34 mouse cellular contexts compared by ENCODE assay signal in genomic region chr1:185419805-185420204, GRCm38 (mm10). TPM values are rescaled to one million over a fixed set of nuclear protein-coding genes. Genes with fewer than 3 reads are reported as not detected.
DNase-seq lines count a peak whose midpoint lies in the region; ATAC-seq and TF ChIP-seq lines count a peak whose summit lies in the region.
"Had no signal": no experiment of that assay in that cellular context is flagged by ENCODE, and none has a peak within 500 bp of the region (broad histone marks: within the 10 kb centered on the region; RNA-seq: fewer than 3 reads in every experiment).

No protein-coding gene starts in this region.

- no peak overlapping the region for H3K4me2 ChIP-seq in intestine, embryonic 14.5 days (ENCODE audit: low read length)
- no peak overlapping the region for H3K4me2 ChIP-seq in intestine, embryonic 16.5 days (ENCODE audit: low read depth, low read length)
- H3K4me2 ChIP-seq in liver, embryonic 13.5 days, result no peak overlapping the region
- no peak overlapping the region for H3K4me2 ChIP-seq in myocyte (ENCODE audit: low read depth)
- H3K4me2 ChIP-seq: embryonic facial prominence, embryonic 13.5 days; forebrain, embryonic 12.5 days; forebrain, embryonic 15.5 days; heart, embryonic 12.5 days; heart, embryonic 15.5 days; hindbrain, embryonic 13.5 days had no signal

- ATAC-seq in intestine, embryonic 14.5 days (replicated peaks; ENCODE audit: low FRiP score, low TSS enrichment, low read depth), result no peak
- no peak for ATAC-seq in intestine, embryonic 16.5 days
- peak; percentile 30; the same call in 1 of the 2 replicates for ATAC-seq in liver, embryonic 13.5 days (ENCODE audit: low read depth)
- ATAC-seq: activated CD4-positive, CD25-positive, alpha-beta regulatory T cell, adult 4 months; forebrain, embryonic 15.5 days; hindbrain, embryonic 16.5 days had no signal

- no peaks in the 10 kb centered on the region for H3K9me3 ChIP-seq in intestine, embryonic 14.5 days (ENCODE audit: control insufficient read depth, low read length)
- no peaks in the 10 kb centered on the region for H3K9me3 ChIP-seq in intestine, embryonic 16.5 days (ENCODE audit: control insufficient read depth, low read length)
- no peaks in the 10 kb centered on the region for H3K9me3 ChIP-seq in MEL (replicated peaks; ENCODE audit: insufficient read depth, low read length)
- H3K9me3 ChIP-seq in liver, embryonic 13.5 days (replicated peaks), result no peaks in the 10 kb centered on the region
- H3K9me3 ChIP-seq: embryonic facial prominence, embryonic 10.5 days; embryonic facial prominence, embryonic 13.5 days; forebrain, embryonic 12.5 days; forebrain, embryonic 15.5 days; G1E; heart, embryonic 12.5 days; heart, embryonic 15.5 days; hindbrain, embryonic 10.5 days; hindbrain, embryonic 13.5 days had no signal

- peak in 1 of 2 experiments; percentile 30; a peak in 1 of 4 replicates for TF ChIP-seq EP300 in MEL (IDR thresholded peaks at IDR 0.05; ENCODE audit: low read depth in 1 of 2, low read length in 2 of 2)

- H3K36me3 ChIP-seq in intestine, embryonic 14.5 days (ENCODE audit: control insufficient read depth, insufficient read depth, low read length), result peaks cover 96% of the 10 kb centered on the region
- peaks cover 31% of the 10 kb centered on the region for H3K36me3 ChIP-seq in intestine, embryonic 16.5 days (ENCODE audit: control insufficient read depth, insufficient read depth, low read length)
- H3K36me3 ChIP-seq in MEL (ENCODE audit: control insufficient read depth in 1 of 2, insufficient read depth in 2 of 2, low read length in 2 of 2) (peaks cover 4 to 76% of the 10 kb centered on the region in 2 experiments), myocyte (ENCODE audit: control insufficient read depth, insufficient read depth) (peaks cover 93% of the 10 kb centered on the region)
- peaks cover 83% of the 10 kb centered on the region for H3K36me3 ChIP-seq in liver, embryonic 13.5 days

- DNase-seq in intestine, embryonic 14.5 days (ENCODE audit: low spot score), result peak; percentile 39
- DNase-seq in MEL (ENCODE audit: low read depth, low spot score), result no peak
- no peak for DNase-seq in liver, embryonic 13.5 days
- no peak for DNase-seq in thymus, adult 18-20 months
- no peak for DNase-seq in gastrocnemius, adult 2 months
- DNase-seq: adrenal gland, adult 8-10 months; adrenal gland, postnatal 36 days; B cell, adult 2 months; cerebellum, adult 11-12 months; cerebellum, adult 8-10 months; cerebellum, postnatal 10 days; cerebellum, postnatal 36 days; embryo, embryonic 11 days; gastrocnemius, postnatal 10 days; gastrocnemius, postnatal 36 days; heart, adult 2 months; heart, postnatal 10 days; heart, postnatal 36 days had no signal

- H3K4me1 ChIP-seq in intestine, embryonic 14.5 days (replicated peaks; ENCODE audit: control insufficient read depth, insufficient read depth, low read length), result no peaks in the 10 kb centered on the region
- no peaks in the 10 kb centered on the region for H3K4me1 ChIP-seq in intestine, embryonic 16.5 days (ENCODE audit: control insufficient read depth, insufficient read depth, low read length)
- peaks cover 0 to 9% of the 10 kb centered on the region in 2 experiments; a peak in 2 of 4 replicates for H3K4me1 ChIP-seq in MEL (ENCODE audit: control insufficient read depth in 1 of 2, insufficient read depth in 2 of 2, low read length in 2 of 2)
- H3K4me1 ChIP-seq in liver, embryonic 13.5 days (replicated peaks), result peaks cover 21% of the 10 kb centered on the region
- H3K4me1 ChIP-seq: embryonic facial prominence, embryonic 10.5 days; embryonic facial prominence, embryonic 13.5 days; forebrain, embryonic 12.5 days; forebrain, embryonic 15.5 days; heart, embryonic 12.5 days; heart, embryonic 15.5 days; hindbrain, embryonic 10.5 days; hindbrain, embryonic 13.5 days had no signal

- no peak for TF ChIP-seq RAD21 in MEL (IDR thresholded peaks at IDR 0.05; ENCODE audit: low read depth, low read length)

- H3K79me2 ChIP-seq in MEL (ENCODE audit: control insufficient read depth, insufficient read depth, low read length, poor library complexity) (no peaks in the 10 kb centered on the region), myocyte (ENCODE audit: control insufficient read depth, insufficient read depth) (no peaks in the 10 kb centered on the region)

- intact Hi-C loops in gastrocnemius, adult 2 months (cut with DNase I), result no loop called here

- no peak overlapping the region for H3K27ac ChIP-seq in intestine, embryonic 14.5 days (ENCODE audit: low read depth)
- no peak overlapping the region for H3K27ac ChIP-seq in intestine, embryonic 16.5 days (ENCODE audit: low read length)
- H3K27ac ChIP-seq in MEL (ENCODE audit: control insufficient read depth, low read depth, low read length), result no peak overlapping the region
- H3K27ac ChIP-seq in liver, embryonic 13.5 days, result peak overlapping the region; percentile 62
- H3K27ac ChIP-seq in gastrocnemius, adult 2 months, result no peak overlapping the region
- H3K27ac ChIP-seq: embryonic facial prominence, embryonic 10.5 days; embryonic facial prominence, embryonic 13.5 days; forebrain, embryonic 12.5 days; forebrain, embryonic 15.5 days; heart, adult 2 months; heart, embryonic 15.5 days; hindbrain, embryonic 10.5 days; hindbrain, embryonic 13.5 days had no signal

- H3K27me3 ChIP-seq in intestine, embryonic 14.5 days (replicated peaks; ENCODE audit: control insufficient read depth, insufficient read depth, low read length), result no peaks in the 10 kb centered on the region
- H3K27me3 ChIP-seq in intestine, embryonic 16.5 days (replicated peaks; ENCODE audit: control insufficient read depth, insufficient read depth, low read length), result no peaks in the 10 kb centered on the region
- no peaks in the 10 kb centered on the region for H3K27me3 ChIP-seq in MEL (ENCODE audit: control insufficient read depth in 1 of 2, insufficient read depth in 2 of 2, low read length in 2 of 2)
- no peaks in the 10 kb centered on the region for H3K27me3 ChIP-seq in liver, embryonic 13.5 days
- H3K27me3 ChIP-seq in myocyte (ENCODE audit: control insufficient read depth, insufficient read depth, insufficient read length), result no peaks in the 10 kb centered on the region
- H3K27me3 ChIP-seq: CH12.LX; embryonic facial prominence, embryonic 13.5 days; forebrain, embryonic 12.5 days; forebrain, embryonic 15.5 days; heart, embryonic 12.5 days; heart, embryonic 15.5 days; hindbrain, embryonic 13.5 days had no signal

- no peak overlapping the region for H3K4me3 ChIP-seq in intestine, embryonic 14.5 days (ENCODE audit: low read depth, low read length)
- no peak overlapping the region for H3K4me3 ChIP-seq in intestine, embryonic 16.5 days (ENCODE audit: low read length)
- H3K4me3 ChIP-seq in MEL (ENCODE audit: control insufficient read depth in 1 of 2, insufficient read depth in 1 of 2, low read depth in 2 of 2, low read length in 2 of 2) (no peak overlapping the region), myocyte (no peak overlapping the region)
- H3K4me3 ChIP-seq in liver, embryonic 13.5 days (replicated peaks), result no peak overlapping the region
- no peak overlapping the region for H3K4me3 ChIP-seq in gastrocnemius, adult 2 months
- H3K4me3 ChIP-seq: embryonic facial prominence, embryonic 10.5 days; embryonic facial prominence, embryonic 13.5 days; erythroblast, embryonic 14.5 days; forebrain, embryonic 12.5 days; forebrain, embryonic 15.5 days; heart, adult 2 months; heart, embryonic 12.5 days; heart, embryonic 15.5 days; hindbrain, embryonic 10.5 days; hindbrain, embryonic 13.5 days had no signal

- no peak overlapping the region for H3K9ac ChIP-seq in intestine, embryonic 14.5 days (ENCODE audit: low read length)
- H3K9ac ChIP-seq in intestine, embryonic 16.5 days (ENCODE audit: low read depth, low read length), result no peak overlapping the region
- no peak overlapping the region for H3K9ac ChIP-seq in MEL (ENCODE audit: control insufficient read depth, low read depth, low read length, poor library complexity, severe bottlenecking)
- H3K9ac ChIP-seq in liver, embryonic 13.5 days, result peak overlapping the region; percentile 46; the same call in 1 of the 2 replicates
- H3K9ac ChIP-seq: embryonic facial prominence, embryonic 13.5 days; forebrain, embryonic 12.5 days; forebrain, embryonic 15.5 days; heart, embryonic 12.5 days; heart, embryonic 15.5 days; hindbrain, embryonic 13.5 days had no signal

- 90% methylated on average over 5 of the region's 5 CpGs for WGBS in intestine, embryonic 14.5 days
- WGBS in intestine, embryonic 16.5 days, result 88% methylated on average over 5 of the region's 5 CpGs
- WGBS in liver, embryonic 13.5 days (ENCODE audit: insufficient replicate concordance), result 65% methylated on average over 5 of the region's 5 CpGs

- no peak overlapping the region for H3ac ChIP-seq in myocyte (ENCODE audit: control insufficient read depth, insufficient read length)

- no peak for TF ChIP-seq POLR2A in MEL (IDR thresholded peaks at IDR 0.05; ENCODE audit: control insufficient read depth in 1 of 2, insufficient read depth in 1 of 2, low read depth in 1 of 2, low read length in 2 of 2, poor library complexity in 1 of 2)
- TF ChIP-seq POLR2A in myocyte (IDR thresholded peaks at IDR 0.05; ENCODE audit: insufficient read length, low read depth), result peak; percentile 30

- no peak for TF ChIP-seq CTCF in MEL (IDR thresholded peaks at IDR 0.05 in 2 of 3, conservative IDR thresholded peaks at IDR 0.05 in 1 of 3; ENCODE audit: control insufficient read depth in 1 of 3, insufficient read depth in 1 of 3, low read depth in 2 of 3, low read length in 3 of 3, poor library complexity in 1 of 3, severe bottlenecking in 1 of 3)
- TF ChIP-seq CTCF in gastrocnemius, adult 2 months (IDR thresholded peaks at IDR 0.05), result no peak

TF ChIP-seq in myocyte, 11 proteins besides CTCF, POLR2A, EP300 and RAD21 (continues in another document):
- no peak for TF ChIP-seq USF1 (IDR thresholded peaks at IDR 0.05; ENCODE audit: low read depth)

RNA-seq across cellular contexts. Expression of gene Slc30a10, which starts 34.8 kb away (rescaled TPM):
- 1.1 and 1.2 TPM in 2 replicates for polyA plus RNA-seq in intestine, embryonic 14.5 days (2014; fragmentation: Nextera tagmentation; extraction: Ambion mirVana)
- polyA plus RNA-seq in intestine, embryonic 16.5 days (2015; fragmentation: Nextera tagmentation; extraction: Ambion mirVana), result 3.0 and 3.7 TPM in 2 replicates
- 2.1 and 3.9 TPM in 2 replicates for total RNA-seq in MEL (2012; rRNA removed)
- polyA plus RNA-seq in MEL (2012; ENCODE audit: insufficient read depth in 1 of 2, insufficient read length in 2 of 2, low read depth in 1 of 2, low replicate concordance in 2 of 2, missing spikeins in 1 of 2) (1 to 10 TPM in 1 of 2 experiments, not detected in 1; 7.9 TPM), myocyte (2012; fragmentation: generic; extraction: Trizol) (not detected)
- polyA plus RNA-seq in liver, embryonic 13.5 days (2015; fragmentation: Nextera tagmentation; extraction: Ambion mirVana), result 10.4 and 12.5 TPM in 2 replicates
- not detected for total RNA-seq in gastrocnemius, adult 2 months (2021)
- total RNA-seq: adrenal gland, adult 8-10 months; CH12.LX; gastrocnemius, postnatal 36 days; granulocyte monocyte progenitor cell, adult 5-6 weeks; heart, adult 2 months; heart, postnatal 10 days; heart, postnatal 36 days had no signal
- polyA plus RNA-seq: activated CD4-positive, CD25-positive, alpha-beta regulatory T cell, adult 4 months; heart, adult 2 months had no signal

RNA-seq across cellular contexts. Expression of gene Eprs, which starts 57.0 kb away (rescaled TPM):
- polyA plus RNA-seq in intestine, embryonic 14.5 days (2014; fragmentation: Nextera tagmentation; extraction: Ambion mirVana), result 143 and 149 TPM in 2 replicates
- 118 and 132 TPM in 2 replicates for polyA plus RNA-seq in intestine, embryonic 16.5 days (2015; fragmentation: Nextera tagmentation; extraction: Ambion mirVana)
- 177 and 197 TPM in 2 replicates for total RNA-seq in MEL (2012; rRNA removed)
- polyA plus RNA-seq in MEL (2012; ENCODE audit: insufficient read depth in 1 of 2, insufficient read length in 2 of 2, low read depth in 1 of 2, low replicate concordance in 2 of 2, missing spikeins in 1 of 2) (100 to 1,000 TPM; 177 to 355 TPM), myocyte (2012; fragmentation: generic; extraction: Trizol) (94.5 TPM)
- 113 and 130 TPM in 2 replicates for polyA plus RNA-seq in liver, embryonic 13.5 days (2015; fragmentation: Nextera tagmentation; extraction: Ambion mirVana)
- 100 to 1,000 TPM; 134 to 157 TPM for total RNA-seq in gastrocnemius, adult 2 months (2021)
